Mouse (Mus musculus): ENCODE measurements around the gene Lrrc59. TPM values are rescaled to one million over a fixed set of nuclear protein-coding genes. Genes with fewer than 3 reads are reported as not detected.

Gene Lrrc59
- 226 and 244 TPM in 2 replicates for polyA plus RNA-seq (2014; fragmentation: Nextera tagmentation; extraction: Ambion mirVana)

GRCm38 (mm10) chr11:94629199-94629883 is at the start of gene Lrrc59:
Lrrc59 (plus strand) TSS chr11:94629767.
- 8% methylated on average over 33 of the region's 41 CpGs for WGBS
- Histone ChIP-seq H3K27me3 (ENCODE audit: control insufficient read depth, insufficient read depth, low read length) (no peaks in the 10 kb centered on the region), H3K4me3 (ENCODE audit: low read depth, low read length) (peak within 1 kb of the TSS; percentile 95), H3K4me1 (replicated peaks; ENCODE audit: control insufficient read depth, insufficient read depth, low read length) (peaks cover 3% of the 10 kb centered on the region; the same call in 1 of the 2 replicates), H3K9me3 (ENCODE audit: control insufficient read depth, low read length) (no peaks in the 10 kb centered on the region), H3K27ac (ENCODE audit: low read depth, low read length) (no peak within 1 kb of the TSS), H3K4me2 (ENCODE audit: low read depth, low read length, severe bottlenecking) (peak within 1 kb of the TSS; percentile 87), H3K36me3 (ENCODE audit: control insufficient read depth, insufficient read depth, low read length) (no peaks in the 10 kb centered on the region; the same call in 1 of the 2 replicates), H3K9ac (ENCODE audit: low read length) (peak within 1 kb of the TSS; percentile 86)
- ATAC-seq (replicated peaks; ENCODE audit: low FRiP score) (peak; percentile 95), DNase-seq (ENCODE audit: low spot score) (peak; percentile 98)

- no peaks in the 10 kb centered on the region for H3K36me3 ChIP-seq (ENCODE audit: control insufficient read depth, insufficient read depth, low read length)
- WGBS: 92% methylated on average over 5 of the region's 5 CpGs
- H3K4me3 ChIP-seq (ENCODE audit: low read depth, low read length): no peak overlapping the region
- no peak overlapping the region for H3K9ac ChIP-seq (ENCODE audit: low read length)
- no peaks in the 10 kb centered on the region for H3K4me1 ChIP-seq (replicated peaks; ENCODE audit: control insufficient read depth, insufficient read depth, low read length)
- H3K27me3 ChIP-seq (ENCODE audit: control insufficient read depth, insufficient read depth, low read length): no peaks in the 10 kb centered on the region
- DNase-seq (ENCODE audit: low spot score): no peak
- H3K27ac ChIP-seq (ENCODE audit: low read depth, low read length): no peak overlapping the region
- no peak for ATAC-seq (replicated peaks; ENCODE audit: low FRiP score)
- H3K9me3 ChIP-seq (ENCODE audit: control insufficient read depth, low read length): no peaks in the 10 kb centered on the region
- H3K4me2 ChIP-seq (ENCODE audit: low read depth, low read length, severe bottlenecking): no peak overlapping the region
Observed at GRCm38 (mm10) chr11:94580111-94580740, 49.3 kb upstream of the Lrrc59 start.

DNA sequence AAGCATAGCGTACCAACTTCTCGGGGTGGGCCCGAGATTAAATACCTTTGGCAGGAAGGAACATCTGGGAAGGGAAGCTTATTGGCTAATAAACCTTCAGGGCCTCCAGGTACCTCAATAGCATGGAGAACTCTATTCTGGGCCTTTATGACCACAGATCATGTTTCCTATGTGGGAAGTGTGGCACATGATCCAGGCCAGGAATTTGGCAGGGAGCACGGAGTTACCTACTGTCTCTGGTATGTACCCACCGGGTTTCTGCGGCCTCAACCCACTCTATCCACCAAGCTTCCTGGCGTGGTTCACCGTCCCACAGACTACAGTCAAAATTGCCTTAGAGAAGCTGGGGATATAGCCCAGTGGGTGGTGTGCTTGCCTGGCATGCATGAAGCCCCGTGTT is 44.5 kb upstream of the Lrrc59 start:
- ATAC-seq (replicated peaks; ENCODE audit: low FRiP score): no peak
- H3K36me3 ChIP-seq (ENCODE audit: control insufficient read depth, insufficient read depth, low read length): no peaks in the 10 kb centered on the region
- H3K27ac ChIP-seq (ENCODE audit: low read depth, low read length): no peak overlapping the region
- no peak for DNase-seq (ENCODE audit: low spot score)
- no peaks in the 10 kb centered on the region for H3K4me1 ChIP-seq (replicated peaks; ENCODE audit: control insufficient read depth, insufficient read depth, low read length)
- H3K27me3 ChIP-seq (ENCODE audit: control insufficient read depth, insufficient read depth, low read length): no peaks in the 10 kb centered on the region
- H3K9ac ChIP-seq (ENCODE audit: low read length): no peak overlapping the region
- 93% methylated on average over 9 of the region's 9 CpGs for WGBS
- H3K4me2 ChIP-seq (ENCODE audit: low read depth, low read length, severe bottlenecking): no peak overlapping the region
- no peak overlapping the region for H3K4me3 ChIP-seq (ENCODE audit: low read depth, low read length)
- no peaks in the 10 kb centered on the region for H3K9me3 ChIP-seq (ENCODE audit: control insufficient read depth, low read length)

GRCm38 (mm10) chr11:94587511-94587910 is 42.1 kb upstream of the Lrrc59 start:
- no peaks in the 10 kb centered on the region for H3K27me3 ChIP-seq (ENCODE audit: control insufficient read depth, insufficient read depth, low read length)
- no peak overlapping the region for H3K4me3 ChIP-seq (ENCODE audit: low read depth, low read length)
- no peaks in the 10 kb centered on the region for H3K9me3 ChIP-seq (ENCODE audit: control insufficient read depth, low read length)
- no peak for ATAC-seq (replicated peaks; ENCODE audit: low FRiP score)
- H3K36me3 ChIP-seq (ENCODE audit: control insufficient read depth, insufficient read depth, low read length): no peaks in the 10 kb centered on the region
- no peak for DNase-seq (ENCODE audit: low spot score)
- H3K4me1 ChIP-seq (replicated peaks; ENCODE audit: control insufficient read depth, insufficient read depth, low read length): no peaks in the 10 kb centered on the region
- WGBS: 78% methylated on average over 6 of the region's 6 CpGs
- H3K4me2 ChIP-seq (ENCODE audit: low read depth, low read length, severe bottlenecking): no peak overlapping the region
- no peak overlapping the region for H3K9ac ChIP-seq (ENCODE audit: low read length)
- no peak overlapping the region for H3K27ac ChIP-seq (ENCODE audit: low read depth, low read length)

GRCm38 (mm10) chr11:94596311-94596852 is 33.2 kb upstream of the Lrrc59 start:
- 72% methylated on average over 7 of the region's 7 CpGs for WGBS
- no peak for ATAC-seq (replicated peaks; ENCODE audit: low FRiP score)
- no peaks in the 10 kb centered on the region; the same call in 1 of the 2 replicates for H3K36me3 ChIP-seq (ENCODE audit: control insufficient read depth, insufficient read depth, low read length)

DNA sequence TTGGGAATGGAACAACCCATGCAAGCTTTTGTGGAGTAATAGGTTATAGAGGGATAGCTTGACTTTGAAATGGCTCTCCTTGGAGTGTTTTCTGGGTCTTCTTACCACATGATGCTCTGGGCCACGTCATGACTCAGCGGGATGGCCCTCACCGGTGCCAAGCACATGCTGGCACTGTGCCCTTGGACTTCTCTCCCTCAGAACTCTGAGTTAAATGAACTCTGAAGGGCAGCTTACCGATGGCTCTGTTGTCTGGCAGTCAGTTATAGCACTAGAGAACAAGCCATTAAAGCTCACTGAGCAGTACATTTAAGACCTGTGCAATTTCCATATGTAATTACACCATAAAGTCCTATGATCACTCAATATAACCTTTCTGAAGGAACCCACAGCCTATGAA is 32.2 kb upstream of the Lrrc59 start:
- Histone ChIP-seq H3K4me1 (replicated peaks; ENCODE audit: control insufficient read depth, insufficient read depth, low read length) (peaks cover 3% of the 10 kb centered on the region; the same call in 1 of the 2 replicates), H3K36me3 (ENCODE audit: control insufficient read depth, insufficient read depth, low read length) (no peaks in the 10 kb centered on the region; the same call in 1 of the 2 replicates), H3K9me3 (ENCODE audit: control insufficient read depth, low read length) (no peaks in the 10 kb centered on the region), H3K4me2 (ENCODE audit: low read depth, low read length, severe bottlenecking) (no peak overlapping the region), H3K27me3 (ENCODE audit: control insufficient read depth, insufficient read depth, low read length) (no peaks in the 10 kb centered on the region), H3K27ac (ENCODE audit: low read depth, low read length) (no peak overlapping the region), H3K9ac (ENCODE audit: low read length) (no peak overlapping the region), H3K4me3 (ENCODE audit: low read depth, low read length) (no peak overlapping the region)
- ATAC-seq (replicated peaks; ENCODE audit: low FRiP score) (no peak), DNase-seq (ENCODE audit: low spot score) (no peak)
- WGBS: 98% methylated on average over 4 of the region's 4 CpGs

More at GRCm38 (mm10) chr11:94596311-94596852, 33.2 kb upstream of the Lrrc59 start:
- no peak overlapping the region for H3K9ac ChIP-seq (ENCODE audit: low read length)
- H3K4me3 ChIP-seq (ENCODE audit: low read depth, low read length): no peak overlapping the region
- DNase-seq (ENCODE audit: low spot score): no peak
- H3K27me3 ChIP-seq (ENCODE audit: control insufficient read depth, insufficient read depth, low read length): no peaks in the 10 kb centered on the region
- no peak overlapping the region for H3K4me2 ChIP-seq (ENCODE audit: low read depth, low read length, severe bottlenecking)
- H3K27ac ChIP-seq (ENCODE audit: low read depth, low read length): no peak overlapping the region
- no peaks in the 10 kb centered on the region for H3K4me1 ChIP-seq (replicated peaks; ENCODE audit: control insufficient read depth, insufficient read depth, low read length)
- H3K9me3 ChIP-seq (ENCODE audit: control insufficient read depth, low read length): no peaks in the 10 kb centered on the region

- Histone ChIP-seq H3K27me3 (ENCODE audit: control insufficient read depth, insufficient read depth, low read length) (no peaks in the 10 kb centered on the region), H3K4me1 (replicated peaks; ENCODE audit: control insufficient read depth, insufficient read depth, low read length) (peaks cover 3% of the 10 kb centered on the region; the same call in 1 of the 2 replicates), H3K9ac (ENCODE audit: low read length) (no peak overlapping the region), H3K4me3 (ENCODE audit: low read depth, low read length) (no peak overlapping the region), H3K9me3 (ENCODE audit: control insufficient read depth, low read length) (no peaks in the 10 kb centered on the region), H3K4me2 (ENCODE audit: low read depth, low read length, severe bottlenecking) (no peak overlapping the region), H3K36me3 (ENCODE audit: control insufficient read depth, insufficient read depth, low read length) (no peaks in the 10 kb centered on the region; the same call in 1 of the 2 replicates), H3K27ac (ENCODE audit: low read depth, low read length) (no peak overlapping the region)
- 77% methylated on average over 6 of the region's 6 CpGs for WGBS
- DNase-seq (ENCODE audit: low spot score): no peak
- ATAC-seq (replicated peaks; ENCODE audit: low FRiP score): no peak
Observed at GRCm38 (mm10) chr11:94598437-94599120, 31.0 kb upstream of the Lrrc59 start.

DNA sequence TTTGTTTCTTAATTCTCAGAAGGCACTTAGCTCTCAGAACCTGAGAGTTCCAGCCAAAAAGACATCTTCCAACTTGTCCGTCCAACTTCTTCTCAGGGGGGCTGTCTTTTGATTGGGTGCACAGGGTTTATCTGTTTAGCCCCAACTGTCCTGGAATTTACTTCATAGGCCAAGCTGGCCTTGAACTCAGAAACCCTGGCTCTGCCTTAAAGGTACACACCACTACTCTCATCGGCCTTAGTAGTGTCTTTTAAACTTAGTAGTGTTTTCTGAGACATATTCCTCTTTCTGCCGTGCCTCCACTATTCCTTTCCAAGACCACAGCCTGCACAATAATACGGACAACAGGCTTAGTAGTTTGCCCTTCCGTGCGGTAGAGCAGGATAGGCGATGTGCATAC is 29.1 kb upstream of the Lrrc59 start:
- no peaks in the 10 kb centered on the region for H3K36me3 ChIP-seq (ENCODE audit: control insufficient read depth, insufficient read depth, low read length)
- H3K9me3 ChIP-seq (ENCODE audit: control insufficient read depth, low read length): no peaks in the 10 kb centered on the region
- DNase-seq (ENCODE audit: low spot score): no peak
- ATAC-seq (replicated peaks; ENCODE audit: low FRiP score): no peak
- H3K27ac ChIP-seq (ENCODE audit: low read depth, low read length): no peak overlapping the region
- H3K27me3 ChIP-seq (ENCODE audit: control insufficient read depth, insufficient read depth, low read length): no peaks in the 10 kb centered on the region
- no peak overlapping the region for H3K4me2 ChIP-seq (ENCODE audit: low read depth, low read length, severe bottlenecking)
- 93% methylated on average over 7 of the region's 7 CpGs for WGBS
- peaks cover 3% of the 10 kb centered on the region; the same call in 1 of the 2 replicates for H3K4me1 ChIP-seq (replicated peaks; ENCODE audit: control insufficient read depth, insufficient read depth, low read length)
- no peak overlapping the region for H3K9ac ChIP-seq (ENCODE audit: low read length)
- no peak overlapping the region for H3K4me3 ChIP-seq (ENCODE audit: low read depth, low read length)

Measured in forebrain, embryonic 11.5 days (tissue).